Mouse (Mus musculus) midbrain, embryonic 16.5 days (tissue): Measurements from ENCODE around the gene Naip6. TPM values are rescaled to one million over a fixed set of nuclear protein-coding genes. Genes with fewer than 3 reads are reported as not detected.
"Not testable (repeated sequence)": the region's sequence is repeated elsewhere in the genome, so short reads cannot be mapped to it uniquely, and the experiment has no call there.

Source experiments
- ATAC-seq: fragments of 200-750 bp; cut with Nextera tagmentation; 2 replicates; pipeline ENCODE4 v1.8.0; 2017; ENCODE audit warnings: moderate TSS enrichment
- H3K27ac ChIP-seq: fragments of 300-500 bp; sonication (generic); 2 replicates; pipeline ENCODE4 v1.5.1; 2014; ENCODE audit warnings: mild to moderate bottlenecking, low read length, mixed read lengths
- H3K27me3 ChIP-seq: fragments of 300-500 bp; sonication (generic); 2 replicates; pipeline ENCODE4 v1.6.1; 2014; ENCODE audit warnings: low read depth, low read length, mixed read lengths; ENCODE audit not compliant: control insufficient read depth, insufficient read depth
- H3K36me3 ChIP-seq: fragments of 300-500 bp; sonication (generic); 2 replicates; pipeline ENCODE4 v1.6.1; 2014; ENCODE audit warnings: mild to moderate bottlenecking, low read length, moderate library complexity, mixed read lengths; ENCODE audit not compliant: control insufficient read depth, insufficient read depth
- H3K4me1 ChIP-seq: fragments of 300-500 bp; sonication (generic); 2 replicates; pipeline ENCODE4 v1.6.1; 2014; ENCODE audit warnings: mild to moderate bottlenecking, low read length, mixed read lengths; ENCODE audit not compliant: control insufficient read depth, insufficient read depth
- H3K4me2 ChIP-seq: fragments of 300-500 bp; sonication (generic); 2 replicates; pipeline ENCODE4 v1.6.1; 2014; ENCODE audit warnings: mild to moderate bottlenecking, low read length, mixed read lengths
- H3K4me3 ChIP-seq: fragments of 300-500 bp; sonication (generic); 2 replicates; pipeline ENCODE4 v1.5.1; 2014; ENCODE audit warnings: low read depth, mild to moderate bottlenecking, low read length, moderate library complexity, mixed read lengths
- H3K9ac ChIP-seq: fragments of 300-500 bp; sonication (generic); 2 replicates; pipeline ENCODE4 v1.6.1; 2014; ENCODE audit warnings: low read depth, low read length, mixed read lengths
- H3K9me3 ChIP-seq: fragments of 300-500 bp; sonication (generic); replicated peaks from 2 replicates; pipeline ENCODE4 v1.6.1; 2014; ENCODE audit warnings: mild to moderate bottlenecking, low read length, mixed read lengths; ENCODE audit not compliant: control insufficient read depth, poor library complexity, severe bottlenecking
- WGBS: fragments of 180-500 bp; shearing (Covaris S2); extraction: QIAGEN DNeasy Blood & Tissue Kit; methylation state at CpG from one replicate; pipeline ENCODE4 v1.1.7; 2014; 5-methylcytosine and 5-hydroxymethylcytosine counted together
- polyA plus RNA-seq: library from polyadenylated mRNA; unstranded; fragments of >200 nt; fragmentation: Nextera tagmentation; extraction: Ambion mirVana; gene quantifications from 2 replicates; pipeline ENCODE4 v1.2.1, GENCODE M21; 2015

Gene Naip6
- polyA plus RNA-seq, 1 experiment from 2014 or later = not detected

DNA sequence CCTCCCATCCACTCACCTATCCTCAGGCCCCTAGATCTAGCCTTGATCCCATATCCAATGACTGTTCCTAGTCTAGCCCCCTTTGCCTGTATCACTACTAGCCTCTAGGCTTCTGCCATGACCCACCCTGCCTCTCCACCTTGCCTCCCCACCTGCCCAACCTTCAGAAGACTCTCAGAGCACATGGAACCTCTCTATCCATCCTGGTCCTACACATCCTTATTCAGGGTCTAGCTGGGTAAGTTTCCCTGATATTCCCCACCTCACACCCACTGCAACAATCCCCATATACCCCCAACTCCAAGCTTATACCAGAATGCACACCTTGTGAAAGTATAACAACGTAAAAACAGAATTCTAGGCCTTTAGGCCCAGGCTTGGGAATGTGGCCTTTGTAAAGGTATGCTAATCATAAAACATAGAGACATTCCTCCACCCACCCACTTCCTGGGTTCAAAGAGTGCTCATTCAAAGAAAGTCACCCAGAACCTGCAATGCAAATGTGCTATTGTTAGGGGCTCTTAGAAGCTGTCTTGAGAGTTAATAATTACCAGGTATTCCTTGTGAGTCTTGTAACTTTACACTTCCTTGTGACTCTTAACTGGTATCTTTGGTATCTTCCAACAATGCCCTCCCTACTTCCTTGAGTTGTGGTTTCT lies 45.9 kb downstream of the Naip6 start:
- not testable (repeated sequence) for H3K36me3 ChIP-seq

DNA sequence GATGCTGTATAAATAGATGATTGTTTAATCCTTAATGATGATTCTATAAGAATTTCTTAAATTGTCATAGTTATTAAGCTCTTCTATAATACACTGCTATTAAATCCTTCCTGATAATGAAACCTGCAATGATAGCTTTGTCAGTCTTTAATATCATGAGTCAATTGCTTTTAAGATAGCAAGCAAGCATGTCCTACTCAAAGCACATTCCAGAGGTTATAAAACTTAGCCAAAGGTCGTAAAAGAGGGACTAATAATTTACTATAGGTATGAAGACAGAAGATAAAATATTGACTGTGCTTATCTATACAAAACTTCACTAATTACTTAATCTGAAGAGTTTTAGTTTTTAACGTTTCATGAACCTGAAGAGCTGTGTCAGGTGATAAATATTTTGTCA lies 60.5 kb downstream of the Naip6 start:
- not testable (repeated sequence) for H3K4me1 ChIP-seq, H3K4me3 ChIP-seq, H3K36me3 ChIP-seq, H3K9ac ChIP-seq, H3K27ac ChIP-seq, H3K4me2 ChIP-seq, H3K27me3 ChIP-seq, H3K9me3 ChIP-seq, ATAC-seq
- 79% methylated on average over 2 of the region's 2 CpGs for WGBS

More for the DNA sequence above, 45.9 kb downstream of the Naip6 start:
- not testable (repeated sequence) for H3K9ac ChIP-seq, H3K27me3 ChIP-seq, H3K4me3 ChIP-seq, H3K27ac ChIP-seq, ATAC-seq, H3K9me3 ChIP-seq, H3K4me1 ChIP-seq, H3K4me2 ChIP-seq
- no CpG with 5 or more reads among the region's 1 CpGs for WGBS

DNA sequence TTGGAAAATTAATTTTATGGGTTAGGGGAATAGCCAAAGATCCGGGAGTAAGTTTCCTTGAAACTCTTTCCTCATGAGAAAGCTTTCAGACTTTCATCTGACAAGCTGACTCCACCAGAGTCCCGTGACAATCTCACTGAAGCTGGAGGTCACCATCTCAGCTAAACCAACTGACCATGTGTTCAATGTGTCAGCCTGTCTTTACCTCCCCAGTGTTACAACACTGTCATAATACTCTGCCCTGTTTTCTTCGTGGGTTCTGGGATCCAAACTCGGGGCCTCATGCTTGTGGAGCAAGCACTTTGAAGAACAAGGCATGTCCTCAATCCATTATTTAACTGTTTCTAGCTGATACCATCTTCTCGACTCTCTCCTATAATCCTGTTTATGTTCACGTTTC lies 61.5 kb downstream of the Naip6 start:
- H3K27me3 ChIP-seq, H3K4me3 ChIP-seq: not testable (repeated sequence)
- 82% methylated on average over 5 of the region's 6 CpGs for WGBS

GRCm38 (mm10) chr13:100251897-100252296 lies 65.6 kb downstream of the Naip6 start:
- not testable (repeated sequence) for H3K9ac ChIP-seq, H3K4me3 ChIP-seq, H3K4me1 ChIP-seq, ATAC-seq, H3K27me3 ChIP-seq, H3K9me3 ChIP-seq, H3K36me3 ChIP-seq, H3K27ac ChIP-seq, H3K4me2 ChIP-seq
- 92% methylated on average over 2 of the region's 2 CpGs for WGBS

More for the DNA sequence above, 61.5 kb downstream of the Naip6 start:
- not testable (repeated sequence) for H3K9me3 ChIP-seq, H3K36me3 ChIP-seq, H3K27ac ChIP-seq, H3K4me2 ChIP-seq, H3K4me1 ChIP-seq, H3K9ac ChIP-seq, ATAC-seq

DNA sequence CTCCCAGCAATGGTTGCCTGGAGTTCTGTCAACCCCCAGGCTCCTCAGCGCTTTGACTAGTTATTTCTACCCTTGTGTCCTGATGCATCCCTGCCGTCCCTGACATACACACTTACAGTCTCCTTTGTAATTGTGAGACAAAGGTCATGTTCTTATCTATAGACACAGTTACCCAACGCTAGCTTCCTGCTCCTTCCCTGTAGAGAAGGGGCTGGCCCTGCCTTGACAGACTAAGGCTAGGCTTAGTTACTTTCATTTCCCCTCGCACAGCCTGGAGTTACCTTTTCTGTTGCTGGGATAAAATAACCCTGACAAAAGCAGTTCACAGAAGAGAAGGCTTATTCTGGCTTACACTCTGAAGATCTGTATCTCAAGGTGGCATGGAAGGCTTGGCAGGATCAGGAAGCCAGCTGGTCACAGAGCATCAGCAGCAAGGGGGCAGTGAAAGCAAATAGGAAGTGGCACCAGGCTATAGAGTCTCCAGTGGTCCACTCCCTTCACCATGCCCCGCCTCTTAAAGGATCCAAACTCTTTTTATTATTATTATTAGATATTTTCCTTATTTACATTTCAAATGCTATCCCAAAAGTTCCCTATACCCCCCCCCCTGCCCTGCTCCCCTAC lies 70.5 kb downstream of the Naip6 start:
- H3K4me2 ChIP-seq, H3K9ac ChIP-seq, H3K4me3 ChIP-seq, H3K4me1 ChIP-seq, H3K36me3 ChIP-seq, H3K9me3 ChIP-seq, H3K27ac ChIP-seq, H3K27me3 ChIP-seq, ATAC-seq: not testable (repeated sequence)
- 73% methylated on average over 5 of the region's 5 CpGs for WGBS

DNA sequence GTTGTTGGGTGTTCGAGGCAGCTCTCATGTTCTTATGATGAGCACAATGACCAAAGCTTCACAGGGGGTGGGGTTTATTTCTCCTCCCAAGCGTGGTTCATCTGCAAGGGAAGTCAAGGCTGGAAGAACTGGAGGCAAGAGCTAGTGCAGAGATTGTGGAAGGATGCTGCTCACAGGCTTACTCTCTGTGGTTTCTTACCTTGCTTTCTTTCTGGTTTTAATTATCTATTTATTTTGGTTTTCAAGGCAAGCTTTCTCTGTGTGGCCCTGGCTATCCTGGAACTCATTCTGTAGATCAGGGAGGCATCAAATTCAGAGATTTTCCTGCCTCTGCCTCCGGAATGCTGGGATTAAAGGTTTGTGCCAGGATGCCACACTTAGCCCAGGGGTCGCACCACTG lies 71.3 kb downstream of the Naip6 start, which contains the start of gene Naip5:
TSS of gene Naip5 (minus strand) at position 101 of the 400 bp plus-strand sequence.
- H3K36me3 ChIP-seq, H3K4me3 ChIP-seq, H3K4me2 ChIP-seq, H3K9me3 ChIP-seq, H3K27ac ChIP-seq, ATAC-seq, H3K4me1 ChIP-seq, H3K9ac ChIP-seq, H3K27me3 ChIP-seq: not testable (repeated sequence)
- WGBS = 85% methylated on average over 4 of the region's 4 CpGs

DNA sequence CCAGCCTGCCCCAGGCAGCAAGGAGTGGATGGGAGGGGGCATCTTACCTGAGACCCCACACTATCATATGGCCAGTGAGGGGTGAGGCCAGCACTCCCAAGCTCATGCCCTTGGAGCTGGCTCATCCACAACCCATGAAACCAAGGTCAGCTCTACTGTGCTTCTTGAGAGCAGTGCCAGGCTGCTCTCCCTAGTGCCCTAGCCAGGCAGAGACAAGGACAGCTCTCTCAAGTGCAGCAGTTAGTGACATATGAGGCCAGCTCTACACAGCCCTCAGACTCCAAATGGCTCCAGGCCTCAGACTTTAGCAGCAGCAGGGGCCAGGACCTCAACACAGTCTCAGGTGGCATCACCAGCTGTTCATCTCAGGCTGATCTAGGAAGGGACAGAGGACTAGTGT lies 73.8 kb downstream of the Naip6 start:
- H3K4me3 ChIP-seq = no peak overlapping the region
- no peaks in the 10 kb centered on the region for H3K4me1 ChIP-seq
- ATAC-seq = no peak
- no peaks in the 10 kb centered on the region for H3K27me3 ChIP-seq
- no peaks in the 10 kb centered on the region for H3K36me3 ChIP-seq
- no peak overlapping the region for H3K27ac ChIP-seq
- no peak overlapping the region for H3K9ac ChIP-seq
- no peaks in the 10 kb centered on the region for H3K9me3 ChIP-seq
- no peak overlapping the region for H3K4me2 ChIP-seq

Other genes starting within 250 kb of the Naip6 start
- gene Bdp1, start 213.6 kb downstream of the Naip6 start, polyA plus RNA-seq = 22.3 and 25.3 TPM in 2 replicates
- gene Serf1, start 209.7 kb downstream of the Naip6 start, polyA plus RNA-seq = 427 and 449 TPM in 2 replicates
- 44.3 and 45.0 TPM in 2 replicates for gene Smn1, start 192.8 kb downstream of the Naip6 start, polyA plus RNA-seq
- 0.05 and 0.06 TPM in 2 replicates for gene Naip2, start 115.6 kb downstream of the Naip6 start, polyA plus RNA-seq
- gene Naip5, start 71.4 kb downstream of the Naip6 start, polyA plus RNA-seq = 0.15 and 0.16 TPM in 2 replicates
- not detected in 2 replicates for gene Naip1, start 135.2 kb upstream of the Naip6 start, polyA plus RNA-seq
- gene Gtf2h2, start 174.9 kb upstream of the Naip6 start, polyA plus RNA-seq = 71.7 and 73.4 TPM in 2 replicates
- gene Ocln, start 235.0 kb upstream of the Naip6 start, polyA plus RNA-seq = 9.4 and 9.9 TPM in 2 replicates